Mouse (Mus musculus): ENCODE results near the gene Klhdc10.
"Not testable (repeated sequence)": the region's sequence is repeated elsewhere in the genome, so short reads cannot be mapped to it uniquely, and the experiment has no call there.

Gene Klhdc10

GRCm38 (mm10) chr6:30401308-30402015, at the start of gene Klhdc10:
TSS of gene Klhdc10 (plus strand) at chr6:30401868.
- DNase-seq = peak; percentile 99 to 100

- no peak for DNase-seq
These were observed 48.9 kb upstream of the Klhdc10 start for GRCm38 (mm10) chr6:30352762-30353161.

GRCm38 (mm10) chr6:30353661-30354060, 48.0 kb upstream of the Klhdc10 start:
- no peak for DNase-seq

- no peak for DNase-seq
These were observed 46.9 kb upstream of the Klhdc10 start for GRCm38 (mm10) chr6:30354760-30355159.

- DNase-seq = peak in 1 of 2 experiments; percentile 44
These were observed 46.0 kb upstream of the Klhdc10 start for GRCm38 (mm10) chr6:30355701-30356100.

- DNase-seq = no peak
These were observed 45.5 kb upstream of the Klhdc10 start for GRCm38 (mm10) chr6:30356161-30356560.

- DNase-seq = no peak
These were observed 45.0 kb upstream of the Klhdc10 start for GRCm38 (mm10) chr6:30356680-30357079.

GRCm38 (mm10) chr6:30357561-30358177, 44.0 kb upstream of the Klhdc10 start:
- peak; percentile 73 to 77 for DNase-seq

GRCm38 (mm10) chr6:30359762-30360509, 41.7 kb upstream of the Klhdc10 start:
- DNase-seq = no peak

- DNase-seq = no peak
These were observed 37.9 kb upstream of the Klhdc10 start for GRCm38 (mm10) chr6:30363808-30364207.

- DNase-seq = no peak
These were observed 32.4 kb upstream of the Klhdc10 start for GRCm38 (mm10) chr6:30369291-30369690.

GRCm38 (mm10) chr6:30372627-30373369, 28.9 kb upstream of the Klhdc10 start:
- DNase-seq = no peak

- DNase-seq = peak; percentile 72 to 81
These were observed 26.7 kb upstream of the Klhdc10 start for GRCm38 (mm10) chr6:30374731-30375510.

GRCm38 (mm10) chr6:30375791-30376190, 25.9 kb upstream of the Klhdc10 start:
- peak in 1 of 2 experiments; percentile 57 for DNase-seq

GRCm38 (mm10) chr6:30381116-30381515, 20.6 kb upstream of the Klhdc10 start:
- no peak for DNase-seq

- DNase-seq = not testable (repeated sequence)
These were observed 11.4 kb upstream of the Klhdc10 start for GRCm38 (mm10) chr6:30390271-30390670.

- peak; percentile 82 to 85 for DNase-seq
These were observed 10.7 kb upstream of the Klhdc10 start, which contains the start of gene Zc3hc1 for GRCm38 (mm10) chr6:30390714-30391697. TSS of gene Zc3hc1 (minus strand) at chr6:30391028.

GRCm38 (mm10) chr6:30391996-30392395, 9.7 kb upstream of the Klhdc10 start:
- no peak for DNase-seq

- DNase-seq = no peak
These were observed 1.5 kb upstream of the Klhdc10 start for GRCm38 (mm10) chr6:30400146-30400545.

GRCm38 (mm10) chr6:30400716-30401115, 952 bp upstream of the Klhdc10 start:
- DNase-seq = no peak

GRCm38 (mm10) chr6:30402091-30402491, 423 bp downstream of the Klhdc10 start:
- peak in 1 of 2 experiments; percentile 45 for DNase-seq

Data from lung, adult 18-20 months (tissue).